Mouse (Mus musculus) cerebellum, adult 2 months (tissue): ENCODE measurements around the gene A130010J15Rik. TPM values are rescaled to one million over a fixed set of nuclear protein-coding genes. Genes with fewer than 3 reads are reported as not detected.
A peak's percentile ranks its signal among the peaks of the same experiment; 100 is the strongest.

Experiments used
- DNase-seq, 2 experiments: peaks; one replicate each; pipeline ENCODE4 v3.0.0; 2021
- H3K27ac ChIP-seq: fragments of 200-500 bp; 2 replicates; pipeline ENCODE4 v1.5.1; 2012; ENCODE audit warnings: low read length, control low read depth, inconsistent platforms; ENCODE audit not compliant: insufficient read depth
- H3K27me3 ChIP-seq: fragments of 200-500 bp; 2 replicates; pipeline ENCODE4 v1.6.1; 2012; ENCODE audit warnings: inconsistent platforms, mild to moderate bottlenecking, low read length, moderate library complexity; ENCODE audit not compliant: control insufficient read depth, insufficient read depth
- H3K4me1 ChIP-seq: fragments of 200-500 bp; 2 replicates; pipeline ENCODE4 v1.6.1; 2011; ENCODE audit warnings: low read length; ENCODE audit not compliant: control insufficient read depth, insufficient read depth
- H3K4me3 ChIP-seq: fragments of 200-500 bp; replicated peaks from 2 replicates; pipeline ENCODE3; 2011; ENCODE audit warnings: mild to moderate bottlenecking, low read depth, low read length, control low read depth; ENCODE audit not compliant: insufficient read depth
- CTCF ChIP-seq: fragments of 200-500 bp; IDR thresholded peaks from 2 replicates; pipeline ENCODE4 v1.5.1; 2011; ENCODE audit warnings: low read depth, mild to moderate bottlenecking, control low read depth, low read length, moderate library complexity, borderline replicate concordance; ENCODE audit not compliant: insufficient read depth
- POLR2A ChIP-seq: fragments of 200-500 bp; IDR thresholded peaks from 2 replicates; pipeline ENCODE4 v1.6.1; 2011; ENCODE audit warnings: low read length, control low read depth, borderline replicate concordance; ENCODE audit not compliant: insufficient read depth
- WGBS: fragments of 180-500 bp; shearing (Covaris S2); methylation state at CpG from one replicate; pipeline ENCODE4 v1.1.7; 2018; 5-methylcytosine and 5-hydroxymethylcytosine counted together
- polyA plus RNA-seq: library from polyadenylated mRNA; depleted of rRNA; stranded (reverse); fragments of >200 nt; gene quantifications from 2 replicates; pipeline ENCODE4 v1.2.3, GENCODE M21; 2012

The A130010J15Rik gene
- polyA plus RNA-seq, 1 experiment = 4.3 TPM

- no peak overlapping the region for H3K27ac ChIP-seq
- WGBS = 85% methylated on average over 3 of the region's 3 CpGs
- no peak for DNase-seq
- H3K4me3 ChIP-seq = no peak overlapping the region
- no peaks in the 10 kb centered on the region for H3K27me3 ChIP-seq
- H3K4me1 ChIP-seq = no peaks in the 10 kb centered on the region
- TF ChIP-seq CTCF (no peak), POLR2A (no peak)
Observed at GRCm38 (mm10) chr1:193181104-193181503, 13.3 kb downstream of the A130010J15Rik start.

DNA sequence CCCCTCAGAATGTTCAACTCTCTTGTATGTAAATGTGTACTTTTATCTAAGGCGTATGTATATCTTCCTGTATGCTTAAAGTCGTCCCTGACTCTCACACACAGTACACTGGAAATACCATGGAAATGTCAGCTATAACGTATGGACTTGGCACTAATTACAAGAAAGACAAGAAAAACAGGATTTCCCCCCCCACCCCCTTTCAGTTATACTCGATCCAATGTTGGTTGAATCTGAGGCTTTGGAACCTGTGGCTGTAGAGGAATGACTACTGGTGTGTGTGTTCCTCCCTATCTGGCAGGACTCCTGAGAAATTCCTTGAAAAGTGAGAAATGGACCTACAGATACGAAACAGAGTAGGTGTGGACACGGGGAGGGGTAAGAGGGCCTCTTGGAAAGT is 20.4 kb downstream of the A130010J15Rik start:
- DNase-seq = no peak
- no peak for TF ChIP-seq CTCF
- no peak for TF ChIP-seq POLR2A
- Histone ChIP-seq H3K4me3 (no peak overlapping the region), H3K27ac (no peak overlapping the region), H3K4me1 (peaks cover 8% of the 10 kb centered on the region), H3K27me3 (no peaks in the 10 kb centered on the region)
- WGBS = 95% methylated on average over 6 of the region's 6 CpGs

- H3K4me1 ChIP-seq = peaks cover 14% of the 10 kb centered on the region
- TF ChIP-seq POLR2A (no peak), CTCF (no peak)
- H3K27ac ChIP-seq = 0 out of 2 replicates have a peak overlapping the region, but pooled peaks have one; percentile 17
- no peaks in the 10 kb centered on the region for H3K27me3 ChIP-seq
- WGBS = 76% methylated on average over 9 of the region's 9 CpGs
- no peak overlapping the region for H3K4me3 ChIP-seq
- peak in 1 of 2 experiments; percentile 21 for DNase-seq
Observed at GRCm38 (mm10) chr1:193189151-193189621, 21.3 kb downstream of the A130010J15Rik start.

GRCm38 (mm10) chr1:193189771-193190170 is 21.9 kb downstream of the A130010J15Rik start:
- Histone ChIP-seq H3K27ac (peak overlapping the region; percentile 17; the same call in 1 of the 2 replicates), H3K27me3 (no peaks in the 10 kb centered on the region), H3K4me3 (no peak overlapping the region), H3K4me1 (peaks cover 19% of the 10 kb centered on the region)
- no peak for DNase-seq
- TF ChIP-seq POLR2A (no peak), CTCF (no peak)
- 62% methylated on average over 3 of the region's 3 CpGs for WGBS

DNA sequence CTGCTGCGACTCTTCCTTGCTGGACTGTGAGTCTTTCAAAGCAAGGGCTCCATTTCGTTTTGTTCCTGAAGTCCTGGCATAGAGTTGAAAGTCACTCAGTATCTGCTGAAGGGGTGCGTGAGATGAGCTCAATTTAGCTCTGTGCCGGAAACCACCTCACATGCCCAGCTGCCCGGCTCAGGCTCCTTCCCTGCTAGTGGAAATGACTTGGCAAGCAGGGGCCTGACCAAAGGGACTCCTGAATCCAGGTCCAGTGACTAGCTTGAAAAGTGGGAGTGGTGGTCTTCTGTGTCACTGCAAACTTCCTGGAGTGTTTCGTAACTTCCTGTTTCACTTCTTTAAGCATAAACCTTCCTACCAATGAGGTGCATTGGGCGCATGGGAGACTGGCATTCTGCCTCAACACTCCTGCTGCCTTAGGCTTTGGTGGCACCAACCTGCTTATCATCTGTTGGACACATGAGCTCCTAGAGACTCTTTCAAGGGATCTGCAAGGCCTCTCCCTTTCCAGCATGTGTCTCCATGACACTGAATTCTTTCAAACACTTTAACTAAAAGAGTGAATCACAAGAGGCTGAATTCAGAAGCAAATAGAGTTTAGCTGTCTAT is 23.9 kb downstream of the A130010J15Rik start:
- DNase-seq = peak in 1 of 2 experiments; percentile 31
- no peaks in the 10 kb centered on the region for H3K27me3 ChIP-seq
- H3K4me3 ChIP-seq = no peak overlapping the region
- 49% methylated on average over 7 of the region's 7 CpGs for WGBS
- peaks cover 23% of the 10 kb centered on the region for H3K4me1 ChIP-seq
- H3K27ac ChIP-seq = no peak overlapping the region
- TF ChIP-seq CTCF (no peak), POLR2A (no peak)

GRCm38 (mm10) chr1:193194416-193195140 is 26.7 kb downstream of the A130010J15Rik start:
- peaks cover 23% of the 10 kb centered on the region for H3K4me1 ChIP-seq
- no peak overlapping the region for H3K27ac ChIP-seq
- 9% methylated on average over 3 of the region's 3 CpGs for WGBS
- TF ChIP-seq CTCF (no peak), POLR2A (no peak)
- no peak overlapping the region for H3K4me3 ChIP-seq
- no peaks in the 10 kb centered on the region for H3K27me3 ChIP-seq
- DNase-seq = peak; percentile 73 to 75

DNA sequence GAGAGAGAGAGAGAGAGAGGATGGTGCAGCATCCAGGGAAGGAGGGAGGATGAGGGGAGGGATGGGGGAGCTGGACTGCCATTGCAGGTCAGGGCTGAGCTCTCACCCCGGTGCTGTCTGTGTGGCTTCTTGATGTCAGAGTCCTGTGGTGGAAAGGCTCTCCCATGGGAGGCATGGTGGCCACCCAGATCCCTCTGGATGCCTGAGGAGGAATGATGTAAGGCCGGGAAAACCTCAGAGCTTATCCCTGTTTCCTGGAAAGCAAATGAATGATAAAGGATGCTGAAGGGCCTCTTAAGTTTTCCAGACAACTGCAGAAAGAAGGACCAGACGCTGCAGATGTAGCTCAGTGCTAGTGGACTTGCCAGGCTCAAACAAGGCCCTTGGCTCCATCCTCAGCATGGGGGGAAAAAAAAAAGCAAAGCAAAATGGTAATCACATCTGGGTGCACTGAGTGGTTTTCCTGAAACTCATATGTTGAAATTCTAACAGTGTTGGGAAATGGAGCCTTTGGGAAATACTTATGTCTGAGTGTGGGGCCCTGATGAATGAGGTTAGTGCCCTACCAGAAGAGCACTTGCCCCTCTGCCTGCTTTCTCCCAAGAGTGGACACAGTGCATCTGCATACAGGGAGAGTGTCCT is 27.4 kb downstream of the A130010J15Rik start:
- TF ChIP-seq POLR2A (no peak), CTCF (no peak)
- Histone ChIP-seq H3K4me3 (no peak overlapping the region), H3K27me3 (no peaks in the 10 kb centered on the region), H3K4me1 (peaks cover 23% of the 10 kb centered on the region), H3K27ac (no peak overlapping the region)
- no peak for DNase-seq
- WGBS = 61% methylated on average over 3 of the region's 3 CpGs
